Mouse (Mus musculus) 416B (cell line): ENCODE measurements at regions not wholly inside any gene's neighbourhood (a gene's known extent, or its start where the extent isn't known, plus 50 kb on each side); places are given as distances from the start of the nearest gene placed in this dataset.

Experiments
- DNase-seq: peaks from one replicate; pipeline ENCODE4 v3.0.0; 2011; ENCODE audit warnings: low read depth

GRCm38 (mm10) chr16:37725745-37726144 lies 50.9 kb upstream of the Fstl1 start:
- DNase-seq, result peak; percentile 20

DNA sequence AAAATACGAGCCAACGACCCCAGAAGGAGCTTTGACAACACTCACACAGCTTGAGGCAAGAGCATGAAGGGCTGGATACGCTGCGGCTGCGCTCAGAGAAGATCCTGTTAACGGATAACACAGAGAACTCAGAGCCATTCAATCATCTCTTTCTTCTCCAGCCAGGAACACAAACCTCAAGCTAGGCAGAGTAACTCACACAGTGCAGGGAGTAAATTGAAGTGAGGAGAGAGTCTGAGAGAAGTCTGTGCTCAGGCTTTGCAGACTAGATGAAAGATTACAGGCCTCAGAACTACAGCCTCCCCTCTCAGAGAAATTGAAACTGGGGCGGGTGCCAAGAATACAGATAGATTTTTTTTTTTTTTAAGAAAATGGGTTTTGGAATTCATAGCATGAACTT lies 60.9 kb upstream of the Ndufb4 start:
- no peak for DNase-seq

DNA sequence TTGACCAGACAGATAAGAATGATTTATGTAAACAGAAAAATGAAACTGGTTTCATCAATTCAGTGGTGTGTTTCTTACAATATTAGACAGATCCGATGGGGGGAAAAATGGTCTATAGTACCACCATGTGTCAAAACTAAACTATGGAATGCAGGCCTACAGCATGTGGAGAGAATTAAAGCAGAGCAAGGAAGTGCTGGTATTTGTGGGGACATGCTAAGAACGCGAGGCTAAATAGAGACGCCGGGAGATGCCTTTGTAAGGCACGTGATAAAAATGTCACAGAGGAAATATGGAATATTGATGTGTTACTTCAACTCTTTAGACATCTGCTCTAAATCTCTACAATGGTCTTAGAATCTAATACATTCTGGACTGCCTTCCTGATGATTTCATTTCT lies 60.0 kb upstream of the Ndufb4 start:
- no peak for DNase-seq

- DNase-seq, result no peak
Measured at GRCm38 (mm10) chr16:37706242-37706923, 52.1 kb upstream of the Ndufb4 start.

- no peak for DNase-seq
Measured at GRCm38 (mm10) chr16:37705209-37705608, 51.0 kb upstream of the Ndufb4 start.

DNA sequence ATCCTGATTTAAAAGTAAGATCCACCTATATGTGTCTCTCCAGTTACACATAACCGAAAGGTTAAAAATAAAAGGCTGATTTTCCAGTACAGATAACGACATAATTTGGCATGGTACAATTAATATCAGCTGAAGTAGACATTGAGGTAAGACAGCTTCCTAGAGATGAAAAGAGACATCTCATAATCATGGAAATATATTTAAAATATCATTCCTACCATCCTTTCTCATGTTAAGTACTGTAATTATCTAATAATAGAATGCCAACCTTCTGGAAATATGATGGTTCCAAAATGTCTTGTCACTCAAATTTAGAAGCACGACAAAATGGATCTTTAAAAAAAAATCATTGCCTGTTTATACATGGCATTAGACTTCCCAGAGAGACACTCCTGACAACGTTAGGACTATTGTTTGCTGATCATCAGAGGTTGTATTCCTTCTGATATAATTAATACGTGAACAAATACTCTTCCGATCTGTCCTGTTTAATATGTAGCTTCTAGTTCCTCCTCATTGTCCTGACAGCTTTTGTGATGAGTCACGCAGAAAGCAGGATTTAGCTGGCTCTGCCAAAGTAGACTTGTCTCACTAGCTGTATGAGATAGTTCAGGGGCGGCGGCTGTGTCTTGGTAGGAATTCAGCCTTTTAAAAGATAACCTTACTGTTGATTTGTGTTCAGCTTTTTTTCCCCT lies 50.4 kb upstream of the Ndufb4 start:
- no peak for DNase-seq
